Mouse (Mus musculus): Measurements from ENCODE around the gene Ssrp1.

Gene Ssrp1

GRCm38 (mm10) chr2:85034169-85034568, 2.9 kb upstream of the Ssrp1 start:
- no peak for ATAC-seq (ENCODE audit: insufficient number of reproducible peaks, low FRiP score, low TSS enrichment)

DNA sequence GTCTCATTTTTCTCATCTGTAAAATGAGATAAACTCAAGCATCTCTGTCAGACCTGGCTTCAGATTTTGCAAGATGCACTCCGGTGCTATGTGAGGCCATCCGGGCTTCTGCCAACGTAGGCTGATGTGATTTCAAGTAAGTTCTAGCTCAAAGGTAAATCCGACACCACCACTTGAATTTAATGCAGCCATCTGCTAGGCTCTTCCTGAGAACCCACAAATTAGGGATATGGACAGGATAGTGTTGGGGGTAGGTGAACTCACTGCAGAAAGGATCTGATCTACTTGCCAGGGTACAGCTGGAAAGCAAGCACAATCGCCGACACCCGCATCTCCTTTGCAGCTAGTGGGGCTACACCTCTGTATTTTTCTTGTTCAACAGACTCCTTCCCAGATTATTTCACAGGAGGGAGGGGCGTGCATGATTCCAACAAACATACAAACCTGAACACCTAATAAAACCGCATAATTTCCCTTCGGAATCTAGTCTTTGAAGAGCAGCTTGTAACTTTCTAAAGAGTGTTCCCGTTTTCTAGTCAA, 457 bp upstream of the Ssrp1 start:
- peak; percentile 8; the same call in 1 of the 2 replicates for ATAC-seq (ENCODE audit: insufficient number of reproducible peaks, low FRiP score, low TSS enrichment)

DNA sequence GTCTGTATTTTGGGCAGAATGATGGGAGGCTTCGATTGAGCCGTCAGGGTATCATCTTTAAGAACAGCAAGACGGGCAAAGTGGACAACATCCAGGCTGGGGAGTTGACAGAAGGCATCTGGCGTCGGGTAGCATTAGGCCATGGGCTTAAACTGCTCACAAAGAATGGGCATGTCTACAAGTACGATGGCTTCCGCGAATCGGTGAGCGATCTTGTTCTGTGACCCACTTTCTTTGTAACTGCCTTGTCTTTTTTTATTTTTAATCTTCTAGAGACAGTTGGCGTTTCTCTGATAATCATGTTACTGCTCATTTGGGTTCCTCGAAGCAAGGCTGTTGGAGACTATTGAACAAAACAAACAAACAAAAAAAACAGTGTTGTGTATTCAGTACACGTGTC, 1.3 kb downstream of the Ssrp1 start:
- no peak for ATAC-seq (ENCODE audit: insufficient number of reproducible peaks, low FRiP score, low TSS enrichment)

DNA sequence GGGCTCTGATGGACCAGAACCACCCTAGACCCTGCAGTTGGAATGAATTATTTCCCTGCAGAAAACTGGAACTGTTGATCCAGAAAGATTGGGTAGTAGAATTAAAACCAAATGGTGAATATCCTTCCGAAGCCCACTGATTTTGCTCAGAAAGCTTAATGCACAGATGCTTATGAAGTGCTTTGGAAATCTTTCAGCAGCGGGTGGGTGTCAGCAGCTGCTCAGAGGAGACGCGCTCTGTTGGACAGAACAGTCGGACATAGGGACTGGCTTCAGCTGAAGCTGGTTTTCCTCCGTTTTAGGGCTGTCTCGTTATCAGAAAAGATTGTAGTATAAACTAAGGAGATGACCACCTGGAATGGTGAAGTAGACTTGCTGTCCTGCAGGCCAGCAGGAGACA, 6.6 kb downstream of the Ssrp1 start:
- ATAC-seq (ENCODE audit: insufficient number of reproducible peaks, low FRiP score, low TSS enrichment) = no peak

DNA sequence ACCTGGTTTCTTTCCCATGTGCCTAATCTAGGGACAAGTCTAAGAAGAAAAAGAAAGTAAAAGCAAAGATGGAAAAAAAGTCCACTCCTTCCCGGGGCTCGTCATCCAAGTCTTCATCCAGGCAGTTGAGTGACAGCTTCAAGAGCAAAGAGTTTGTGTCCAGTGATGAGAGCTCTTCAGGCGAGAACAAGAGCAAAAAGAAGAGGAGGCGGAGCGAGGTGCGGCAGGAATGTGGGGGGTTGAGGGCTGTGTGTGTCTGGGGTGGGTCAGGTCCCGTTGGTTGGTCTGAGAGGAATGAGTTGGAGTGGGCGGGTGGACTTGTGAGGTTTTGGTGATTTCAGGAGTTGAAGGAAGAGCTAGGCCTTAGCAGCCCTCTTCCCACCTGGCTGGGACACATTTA, 9.2 kb downstream of the Ssrp1 start:
- no peak for ATAC-seq (ENCODE audit: insufficient number of reproducible peaks, low FRiP score, low TSS enrichment)

DNA sequence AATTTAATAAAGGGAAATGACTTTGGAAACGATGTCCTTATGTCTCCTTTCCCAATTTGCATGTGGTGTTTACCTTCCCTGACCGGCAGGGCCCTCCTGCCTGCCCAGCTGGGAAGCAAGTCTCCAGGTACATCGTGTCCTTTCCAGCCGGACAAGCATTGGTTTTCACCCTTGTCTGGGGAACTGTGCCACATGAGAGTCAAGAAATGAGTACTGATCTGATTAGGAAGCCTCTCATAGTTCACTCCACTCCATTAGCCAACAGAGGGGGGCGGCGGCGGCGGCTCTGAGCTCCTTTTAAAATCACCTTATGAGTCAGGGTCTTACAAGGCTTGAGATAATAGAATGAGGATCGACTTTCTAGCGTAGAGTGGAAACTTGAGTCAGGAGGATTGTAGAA, 10.0 kb downstream of the Ssrp1 start:
- no peak for ATAC-seq (ENCODE audit: insufficient number of reproducible peaks, low FRiP score, low TSS enrichment)

DNA sequence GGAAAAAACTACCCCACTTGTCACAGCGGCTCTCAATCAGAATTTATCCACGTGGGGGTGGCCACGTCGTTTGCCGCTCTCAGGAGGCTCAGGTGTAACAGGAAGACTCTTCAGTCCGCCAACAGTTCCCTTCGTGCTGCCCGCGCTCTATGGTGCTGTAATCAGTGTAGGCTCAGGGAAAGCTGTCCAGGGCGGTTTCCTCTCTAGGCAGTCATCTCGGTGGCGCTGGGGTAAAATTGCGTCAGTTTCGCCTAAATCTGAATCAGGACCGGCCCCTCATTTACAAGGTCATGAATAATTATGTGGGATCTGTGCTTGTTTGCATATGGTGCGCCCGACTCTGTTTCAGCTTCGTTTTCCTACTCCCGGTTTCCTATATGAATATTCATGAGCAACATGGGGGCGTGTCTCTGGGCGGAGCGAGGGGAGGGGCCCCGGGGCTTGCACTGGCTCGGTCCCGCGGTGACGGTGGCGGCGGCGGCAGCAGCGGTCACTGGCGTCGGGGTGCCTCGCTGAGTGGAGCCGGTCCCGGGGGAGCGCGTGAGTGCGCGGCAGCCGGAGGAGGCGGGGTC, 10.6 kb downstream of the Ssrp1 start, which contains the start of gene Tnks1bp1:
TSS of gene Tnks1bp1 (plus strand) at position 427 of the 572 bp plus-strand sequence.
- ATAC-seq (ENCODE audit: insufficient number of reproducible peaks, low FRiP score, low TSS enrichment) = peak; percentile 87

- ATAC-seq (ENCODE audit: insufficient number of reproducible peaks, low FRiP score, low TSS enrichment) = peak; percentile 27
Observed at GRCm38 (mm10) chr2:85048168-85048751, 11.2 kb downstream of the Ssrp1 start.

- ATAC-seq (ENCODE audit: insufficient number of reproducible peaks, low FRiP score, low TSS enrichment) = no peak
Observed at GRCm38 (mm10) chr2:85049277-85049676, 12.2 kb downstream of the Ssrp1 start.

- ATAC-seq (ENCODE audit: insufficient number of reproducible peaks, low FRiP score, low TSS enrichment) = no peak
Observed at GRCm38 (mm10) chr2:85050001-85050634, 13.1 kb downstream of the Ssrp1 start.

DNA sequence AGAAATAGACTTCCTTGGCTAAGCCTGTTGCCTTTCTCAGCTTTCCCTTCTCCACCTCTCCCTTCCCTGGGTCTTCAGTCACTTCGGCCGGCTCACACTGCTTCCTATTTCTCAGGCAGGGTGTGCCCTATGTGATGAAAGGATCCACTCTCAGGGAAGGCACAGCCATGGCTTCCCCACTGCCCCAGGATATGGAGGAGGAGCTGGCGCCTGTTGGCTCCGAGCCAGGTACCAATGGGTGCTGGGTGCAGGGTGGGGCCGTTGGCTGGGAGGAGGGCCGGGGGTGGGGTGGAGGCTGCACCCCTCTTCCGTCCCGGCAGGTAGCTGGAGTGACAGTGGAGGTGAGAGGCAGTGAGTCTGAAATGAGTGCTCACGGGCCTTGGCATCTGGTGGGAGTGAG, 13.7 kb downstream of the Ssrp1 start:
- no peak for ATAC-seq (ENCODE audit: insufficient number of reproducible peaks, low FRiP score, low TSS enrichment)

- no peak for ATAC-seq (ENCODE audit: insufficient number of reproducible peaks, low FRiP score, low TSS enrichment)
Observed at GRCm38 (mm10) chr2:85053192-85053816, 16.3 kb downstream of the Ssrp1 start.

DNA sequence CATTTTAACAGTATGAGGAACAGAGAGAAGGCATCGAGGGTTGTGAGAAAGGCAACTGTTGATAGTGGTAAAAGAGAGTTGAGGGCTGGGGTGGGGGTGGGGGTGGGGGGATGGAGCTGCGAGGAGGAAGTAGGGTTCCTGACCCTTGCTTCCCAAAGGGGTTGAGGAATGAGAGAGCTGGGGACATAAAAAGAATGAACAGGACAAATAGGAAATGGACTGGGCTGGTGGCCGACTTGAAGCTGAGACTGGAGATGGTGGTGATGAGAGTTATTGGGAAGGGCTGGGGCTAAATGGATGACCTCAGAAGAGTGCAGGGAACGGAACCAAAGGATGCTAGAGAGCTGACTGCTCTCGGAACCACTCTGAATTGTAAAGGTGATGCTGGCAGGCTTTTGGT, 19.7 kb downstream of the Ssrp1 start:
- no peak for ATAC-seq (ENCODE audit: insufficient number of reproducible peaks, low FRiP score, low TSS enrichment)

- ATAC-seq (ENCODE audit: insufficient number of reproducible peaks, low FRiP score, low TSS enrichment) = no peak
Observed at GRCm38 (mm10) chr2:85059677-85060076, 22.6 kb downstream of the Ssrp1 start.

- no peak for ATAC-seq (ENCODE audit: insufficient number of reproducible peaks, low FRiP score, low TSS enrichment)
Observed at GRCm38 (mm10) chr2:85060591-85061060, 23.6 kb downstream of the Ssrp1 start.

GRCm38 (mm10) chr2:85061107-85061541, 24.1 kb downstream of the Ssrp1 start:
- ATAC-seq (ENCODE audit: insufficient number of reproducible peaks, low FRiP score, low TSS enrichment) = no peak

DNA sequence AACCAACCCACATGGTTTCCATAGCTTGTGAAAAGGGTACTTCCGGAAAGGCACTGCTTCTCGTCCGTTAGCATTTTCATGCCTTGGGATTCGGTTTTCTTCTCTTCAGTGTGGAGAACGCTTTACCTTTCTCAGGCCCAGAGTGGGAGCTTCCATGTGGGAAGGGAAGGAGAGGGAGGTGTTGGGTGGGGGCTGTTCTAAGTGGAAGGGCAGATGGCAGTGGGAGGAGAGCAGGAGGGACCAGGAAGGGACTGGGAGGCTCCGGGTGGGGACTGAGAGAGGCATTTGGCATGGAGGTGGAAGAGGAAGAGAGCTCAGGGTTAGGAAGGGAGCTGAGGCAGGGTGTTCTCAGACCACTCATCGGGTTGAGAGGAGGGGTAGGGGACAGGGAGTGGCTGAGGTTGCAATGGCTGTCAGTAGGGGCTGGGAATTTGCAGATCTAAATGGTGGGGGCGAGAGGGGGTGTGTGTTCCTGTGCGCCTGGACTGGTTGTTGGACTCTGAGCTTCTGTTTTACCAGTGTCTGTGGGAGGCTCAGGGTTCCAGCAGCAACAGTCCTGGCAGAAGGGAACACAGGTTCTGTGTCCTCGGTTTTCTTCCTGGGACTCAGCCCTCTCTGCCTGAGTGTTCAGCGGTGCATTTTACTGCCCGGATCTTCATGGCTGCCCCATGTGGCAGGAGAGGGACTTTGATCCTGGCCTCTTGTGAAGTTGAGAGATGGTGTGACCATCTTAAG, 28.3 kb downstream of the Ssrp1 start:
- no peak for ATAC-seq (ENCODE audit: insufficient number of reproducible peaks, low FRiP score, low TSS enrichment)

GRCm38 (mm10) chr2:85066937-85067336, 29.9 kb downstream of the Ssrp1 start:
- no peak for ATAC-seq (ENCODE audit: insufficient number of reproducible peaks, low FRiP score, low TSS enrichment)

GRCm38 (mm10) chr2:85067903-85068625, 31.0 kb downstream of the Ssrp1 start:
- ATAC-seq (ENCODE audit: insufficient number of reproducible peaks, low FRiP score, low TSS enrichment) = no peak

- ATAC-seq (ENCODE audit: insufficient number of reproducible peaks, low FRiP score, low TSS enrichment) = no peak
Observed at GRCm38 (mm10) chr2:85068626-85069025, 31.6 kb downstream of the Ssrp1 start.

Measured in cerebellum, adult (tissue).